Mouse (Mus musculus): ENCODE data around the gene Gm49395.

GRCm38 (mm10) chr13:115067324-115067967 lies 34.3 kb downstream of the Gm49395 start:
- no peak for TF ChIP-seq CTCF (IDR thresholded peaks at IDR 0.05; ENCODE audit: control insufficient read depth, insufficient read depth, low read length)
- no peak for TF ChIP-seq POLR2A (IDR thresholded peaks at IDR 0.05; ENCODE audit: borderline replicate concordance, control insufficient read depth, low read depth, low read length)
